Mouse (Mus musculus) heart, embryonic 11.5 days (tissue): ENCODE data around the gene Arap1. TPM values are rescaled to one million over a fixed set of nuclear protein-coding genes. Genes with fewer than 3 reads are reported as not detected.

Experiments used
- ATAC-seq: fragments of 200-750 bp; cut with Nextera tagmentation; replicated peaks from 2 replicates; pipeline ENCODE4 v1.8.0; 2017; ENCODE audit warnings: moderate library complexity; ENCODE audit not compliant: insufficient number of reproducible peaks, low FRiP score, low TSS enrichment
- H3K27ac ChIP-seq: fragments of 300-500 bp; sonication (generic); 2 replicates; pipeline ENCODE4 v1.5.1; 2014; ENCODE audit warnings: mild to moderate bottlenecking, low read depth, low read length
- H3K27me3 ChIP-seq: fragments of 300-500 bp; sonication (generic); 2 replicates; pipeline ENCODE4 v1.6.1; 2014; ENCODE audit warnings: mild to moderate bottlenecking, low read length, mixed read lengths; ENCODE audit not compliant: control insufficient read depth, insufficient read depth
- H3K36me3 ChIP-seq: fragments of 300-500 bp; sonication (generic); 2 replicates; pipeline ENCODE4 v1.6.1; 2014; ENCODE audit warnings: mild to moderate bottlenecking, low read length, moderate library complexity, mixed read lengths; ENCODE audit not compliant: control insufficient read depth, insufficient read depth
- H3K4me1 ChIP-seq: fragments of 300-500 bp; sonication (generic); 2 replicates; pipeline ENCODE4 v1.6.1; 2014; ENCODE audit warnings: low read length; ENCODE audit not compliant: control insufficient read depth, insufficient read depth
- H3K4me2 ChIP-seq: fragments of 300-500 bp; sonication (generic); 2 replicates; pipeline ENCODE4 v1.6.1; 2014; ENCODE audit warnings: mild to moderate bottlenecking, moderate library complexity
- H3K4me3 ChIP-seq: fragments of 300-500 bp; sonication (generic); 2 replicates; pipeline ENCODE4 v1.5.1; 2014; ENCODE audit warnings: low read depth, low read length
- H3K9ac ChIP-seq: fragments of 300-500 bp; sonication (generic); 2 replicates; pipeline ENCODE4 v1.6.1; 2014; ENCODE audit warnings: mild to moderate bottlenecking, low read depth, low read length, moderate library complexity
- H3K9me3 ChIP-seq: fragments of 300-500 bp; sonication (generic); replicated peaks from 2 replicates; pipeline ENCODE4 v1.6.1; 2016; ENCODE audit warnings: low read length; ENCODE audit not compliant: control insufficient read depth
- WGBS: fragments of 180-500 bp; shearing (Covaris S2); extraction: QIAGEN DNeasy Blood & Tissue Kit; methylation state at CpG from one replicate; pipeline ENCODE4 v1.1.7; 2014; ENCODE audit not compliant: insufficient replicate concordance; 5-methylcytosine and 5-hydroxymethylcytosine counted together
- polyA plus RNA-seq: library from polyadenylated mRNA; unstranded; fragments of >200 nt; fragmentation: Nextera tagmentation; extraction: Ambion mirVana; gene quantifications from 2 replicates; pipeline ENCODE4 v1.2.1, GENCODE M21; 2014

Arap1 gene
- polyA plus RNA-seq, 1 experiment from 2014 or later = 16.0 TPM

DNA sequence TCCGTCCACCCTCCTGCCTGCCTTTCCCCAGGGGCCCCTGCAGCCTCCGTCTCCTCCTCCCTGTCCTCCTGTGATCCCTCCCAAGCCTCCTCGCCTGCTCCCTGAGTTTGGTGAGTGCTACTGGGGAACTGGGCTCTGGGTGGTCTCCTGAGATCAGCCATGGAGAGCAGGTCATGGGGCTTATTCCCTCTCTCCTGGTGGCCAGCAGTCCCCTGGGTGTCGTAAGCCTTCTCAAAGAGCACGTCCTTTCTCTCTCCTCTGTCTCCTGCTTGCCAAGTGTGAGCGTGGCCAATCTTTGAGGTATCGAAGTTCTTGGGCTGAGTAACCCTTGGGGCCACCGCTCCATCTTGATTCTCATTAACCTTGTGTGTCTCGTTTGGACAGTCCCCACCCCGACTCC is 37.1 kb downstream of the Arap1 start:
- no peaks in the 10 kb centered on the region; the same call in 1 of the 2 replicates for H3K36me3 ChIP-seq
- no peak for ATAC-seq
- no peak overlapping the region for H3K4me2 ChIP-seq
- no peaks in the 10 kb centered on the region for H3K27me3 ChIP-seq
- H3K27ac ChIP-seq = no peak overlapping the region
- WGBS = 64% methylated on average over 10 of the region's 10 CpGs
- peaks cover 29% of the 10 kb centered on the region for H3K4me1 ChIP-seq
- no peak overlapping the region for H3K9ac ChIP-seq
- H3K9me3 ChIP-seq = no peaks in the 10 kb centered on the region
- no peak overlapping the region for H3K4me3 ChIP-seq

DNA sequence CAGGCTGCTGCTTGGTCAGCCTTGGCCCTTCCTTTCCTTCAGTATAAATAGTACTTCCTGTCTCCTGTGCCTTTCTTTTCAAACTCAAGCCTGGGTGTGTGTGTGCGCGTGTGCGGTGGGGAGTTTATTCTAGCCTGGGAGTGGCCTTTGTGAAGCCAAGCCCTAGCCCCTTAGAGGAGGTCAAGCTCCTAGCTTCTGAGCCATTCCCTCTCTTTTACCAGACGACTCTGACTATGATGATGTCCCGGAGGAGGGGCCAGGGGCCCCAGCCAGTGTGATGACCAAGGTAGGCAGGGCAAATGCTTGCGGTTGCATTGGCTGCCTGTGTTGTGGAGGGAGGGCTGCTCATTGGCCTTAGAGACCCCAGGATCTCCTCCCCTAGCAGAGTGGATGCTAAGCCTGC is 37.5 kb downstream of the Arap1 start:
- H3K9me3 ChIP-seq = no peaks in the 10 kb centered on the region
- WGBS = 34% methylated on average over 6 of the region's 6 CpGs
- H3K4me2 ChIP-seq = no peak overlapping the region
- peaks cover 33% of the 10 kb centered on the region for H3K4me1 ChIP-seq
- no peaks in the 10 kb centered on the region for H3K27me3 ChIP-seq
- no peaks in the 10 kb centered on the region; the same call in 1 of the 2 replicates for H3K36me3 ChIP-seq
- H3K4me3 ChIP-seq = no peak overlapping the region
- no peak for ATAC-seq
- no peak overlapping the region for H3K27ac ChIP-seq
- H3K9ac ChIP-seq = no peak overlapping the region

DNA sequence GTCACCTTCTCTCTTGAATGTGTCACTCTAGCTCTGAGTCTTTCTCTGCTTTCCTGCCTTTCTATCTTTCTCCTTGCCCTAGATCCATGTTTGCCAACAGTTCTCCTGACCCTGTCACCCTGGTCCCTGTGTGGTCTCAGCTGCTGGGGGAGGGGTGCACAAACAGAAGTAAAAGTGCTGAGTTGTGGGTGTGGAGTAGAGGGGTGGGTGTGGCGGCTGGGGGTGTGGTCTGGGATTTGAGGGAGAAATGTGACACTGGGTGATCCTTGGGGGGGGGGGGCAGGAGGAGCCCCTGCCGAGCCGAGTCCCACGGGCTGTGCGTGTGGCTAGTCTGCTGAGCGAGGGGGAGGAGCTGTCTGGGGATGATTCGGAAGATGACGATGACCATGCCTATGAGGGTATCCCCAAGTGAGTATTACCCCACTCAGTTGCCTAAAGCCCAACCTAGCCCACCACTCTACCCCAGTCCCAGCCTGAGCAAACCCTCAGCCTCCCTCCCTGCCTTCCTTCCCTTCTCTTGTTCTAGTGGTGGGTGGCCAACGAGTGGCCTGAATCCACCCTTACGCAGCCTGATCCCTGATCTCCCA is 38.1 kb downstream of the Arap1 start:
- H3K27ac ChIP-seq = no peak overlapping the region

DNA sequence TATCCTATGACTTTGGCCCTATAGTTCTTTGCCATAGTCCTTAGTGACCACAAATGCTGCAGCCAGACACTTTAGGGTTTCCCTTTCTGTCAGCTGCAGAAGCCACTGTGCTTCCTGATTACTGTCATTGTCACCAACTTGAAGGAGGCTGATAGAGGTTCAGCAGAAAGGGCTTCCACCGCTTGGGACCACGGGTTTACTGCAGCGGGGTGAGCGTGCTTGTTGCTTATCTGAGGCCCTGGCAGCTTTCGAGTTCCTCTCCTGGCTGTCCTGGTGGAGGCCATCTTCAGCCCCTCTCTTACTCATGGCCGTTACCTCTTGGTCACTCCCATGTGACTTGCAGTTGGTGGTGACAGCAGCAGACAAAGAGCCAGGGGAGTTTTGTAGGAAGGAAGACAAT is 41.4 kb downstream of the Arap1 start:
- H3K4me2 ChIP-seq = no peak overlapping the region
- H3K27ac ChIP-seq = 0 out of 2 replicates have a peak overlapping the region, but pooled peaks have one; percentile 29
- 26% methylated on average over 6 of the region's 6 CpGs for WGBS
- no peak overlapping the region for H3K9ac ChIP-seq
- H3K36me3 ChIP-seq = no peaks in the 10 kb centered on the region; the same call in 1 of the 2 replicates
- no peak for ATAC-seq
- no peak overlapping the region for H3K4me3 ChIP-seq
- no peaks in the 10 kb centered on the region for H3K9me3 ChIP-seq
- peaks cover 67% of the 10 kb centered on the region for H3K4me1 ChIP-seq
- no peaks in the 10 kb centered on the region for H3K27me3 ChIP-seq

More for the DNA sequence above, 38.1 kb downstream of the Arap1 start:
- 56% methylated on average over 9 of the region's 10 CpGs for WGBS
- Histone ChIP-seq H3K36me3 (no peaks in the 10 kb centered on the region; the same call in 1 of the 2 replicates), H3K9ac (no peak overlapping the region), H3K4me3 (no peak overlapping the region), H3K4me2 (no peak overlapping the region), H3K27me3 (no peaks in the 10 kb centered on the region), H3K9me3 (no peaks in the 10 kb centered on the region), H3K4me1 (peaks cover 39% of the 10 kb centered on the region)
- ATAC-seq = no peak

DNA sequence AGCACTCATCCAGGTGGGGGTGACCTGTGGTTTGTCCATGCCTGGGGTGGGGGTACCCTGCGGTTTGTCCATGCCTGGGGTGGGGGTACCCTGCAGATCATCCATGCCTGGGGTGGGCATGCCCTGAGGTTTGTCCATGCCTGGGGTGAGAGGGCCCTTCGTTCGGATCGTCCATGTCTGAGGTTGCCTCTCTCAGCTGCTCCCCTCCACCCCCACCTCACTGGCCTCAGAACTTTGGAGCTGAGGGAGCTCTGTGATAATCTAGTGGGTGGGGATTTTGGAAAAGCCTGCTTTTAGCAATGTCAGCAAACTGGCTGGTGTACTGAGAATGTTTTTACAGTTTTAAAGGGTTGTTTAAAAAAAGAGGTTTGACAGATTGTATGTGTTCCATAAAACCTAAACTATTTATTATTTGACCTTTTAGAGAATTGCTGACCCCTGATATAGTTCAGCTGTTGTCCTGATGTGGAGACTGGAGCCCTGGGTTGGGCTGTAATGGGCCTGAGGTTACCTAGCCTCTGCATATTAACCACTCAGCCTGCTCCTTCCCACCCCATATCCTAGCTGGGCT is 44.1 kb downstream of the Arap1 start:
- peaks cover 54% of the 10 kb centered on the region for H3K4me1 ChIP-seq
- 0 out of 2 replicates have a peak overlapping the region, but pooled peaks have one; percentile 10 for H3K9ac ChIP-seq
- no peak overlapping the region for H3K4me3 ChIP-seq
- 67% methylated on average over 4 of the region's 4 CpGs for WGBS
- H3K27me3 ChIP-seq = no peaks in the 10 kb centered on the region
- H3K9me3 ChIP-seq = no peaks in the 10 kb centered on the region
- no peaks in the 10 kb centered on the region; the same call in 1 of the 2 replicates for H3K36me3 ChIP-seq
- H3K27ac ChIP-seq = peak overlapping the region; percentile 64; the same call in 1 of the 2 replicates
- no peak for ATAC-seq
- no peak overlapping the region; the same call in 1 of the 2 replicates for H3K4me2 ChIP-seq

DNA sequence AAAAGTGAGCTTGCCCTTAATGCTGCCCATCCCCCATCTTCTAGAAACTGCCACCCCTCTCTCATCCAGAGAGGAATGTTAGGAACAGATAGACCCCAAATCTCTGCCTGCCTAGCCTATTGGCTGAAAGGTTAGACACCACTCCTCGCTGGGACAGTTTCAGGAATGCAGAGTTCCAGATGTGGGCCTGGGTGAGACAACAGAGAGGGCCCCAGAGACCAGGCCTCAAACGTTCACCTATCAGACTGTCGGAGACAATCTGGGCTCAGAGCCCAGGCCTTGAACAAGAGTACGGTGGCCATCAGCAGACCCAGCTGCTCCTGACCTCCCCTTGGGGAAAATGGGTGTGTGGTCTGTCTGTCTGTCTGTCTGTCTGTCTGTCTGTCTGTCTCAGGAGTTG is 45.1 kb downstream of the Arap1 start:
- no peak for ATAC-seq
- H3K4me2 ChIP-seq = no peak overlapping the region
- 23% methylated on average over 4 of the region's 4 CpGs for WGBS
- H3K36me3 ChIP-seq = no peaks in the 10 kb centered on the region; the same call in 1 of the 2 replicates
- H3K9me3 ChIP-seq = no peaks in the 10 kb centered on the region
- H3K27ac ChIP-seq = peak overlapping the region; percentile 73
- no peak overlapping the region for H3K9ac ChIP-seq
- H3K4me3 ChIP-seq = no peak overlapping the region
- peaks cover 54% of the 10 kb centered on the region for H3K4me1 ChIP-seq
- H3K27me3 ChIP-seq = no peaks in the 10 kb centered on the region

DNA sequence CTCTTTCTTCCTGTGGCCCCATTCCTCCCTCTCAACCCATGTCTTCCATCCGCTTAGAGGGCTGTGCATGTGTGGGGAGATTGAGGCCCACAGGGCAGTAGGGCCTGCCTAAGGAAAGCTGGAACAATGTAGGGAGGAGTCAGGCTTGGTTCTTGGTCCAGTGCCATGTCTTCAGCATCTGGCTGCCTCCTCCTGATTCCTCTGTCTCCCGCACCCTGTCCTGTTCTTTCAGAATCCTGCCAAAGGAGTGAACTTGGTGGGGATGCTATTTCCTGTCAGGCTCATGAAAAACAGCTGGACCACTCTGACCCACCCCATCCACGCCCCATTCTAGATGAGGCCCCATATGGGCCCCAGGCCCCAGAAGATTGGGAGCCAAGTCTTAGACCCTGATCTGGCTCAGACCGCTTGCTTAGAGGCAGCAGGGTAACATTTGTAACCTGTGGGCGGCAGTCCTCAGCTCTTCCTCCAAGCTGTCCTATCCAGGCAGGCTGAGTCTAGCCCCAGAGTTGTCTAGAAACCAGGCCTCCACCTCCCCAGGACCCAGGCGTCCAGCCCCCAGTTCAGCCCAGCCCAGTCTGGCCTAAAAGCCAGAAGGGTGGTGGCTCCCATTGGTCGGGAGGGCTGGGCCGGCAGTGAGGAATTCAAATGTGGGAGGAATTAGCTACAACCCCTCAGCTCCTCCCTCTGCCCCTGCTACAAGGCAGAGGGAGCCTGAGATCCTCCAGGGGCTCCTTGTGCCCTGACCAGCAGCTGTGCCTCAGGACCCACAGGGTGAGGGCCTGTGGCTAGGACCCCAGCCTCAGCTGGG is 46.0 kb downstream of the Arap1 start:
- H3K4me3 ChIP-seq = no peak overlapping the region
- peak overlapping the region; percentile 43; the same call in 1 of the 2 replicates for H3K9ac ChIP-seq
- H3K4me1 ChIP-seq = peaks cover 52% of the 10 kb centered on the region
- H3K27ac ChIP-seq = peak overlapping the region; percentile 73
- H3K9me3 ChIP-seq = no peaks in the 10 kb centered on the region
- ATAC-seq = peak; percentile 60; the same call in 1 of the 2 replicates
- peak overlapping the region; percentile 41 for H3K4me2 ChIP-seq
- WGBS = 41% methylated on average over 8 of the region's 8 CpGs
- no peaks in the 10 kb centered on the region for H3K27me3 ChIP-seq
- no peaks in the 10 kb centered on the region for H3K36me3 ChIP-seq

DNA sequence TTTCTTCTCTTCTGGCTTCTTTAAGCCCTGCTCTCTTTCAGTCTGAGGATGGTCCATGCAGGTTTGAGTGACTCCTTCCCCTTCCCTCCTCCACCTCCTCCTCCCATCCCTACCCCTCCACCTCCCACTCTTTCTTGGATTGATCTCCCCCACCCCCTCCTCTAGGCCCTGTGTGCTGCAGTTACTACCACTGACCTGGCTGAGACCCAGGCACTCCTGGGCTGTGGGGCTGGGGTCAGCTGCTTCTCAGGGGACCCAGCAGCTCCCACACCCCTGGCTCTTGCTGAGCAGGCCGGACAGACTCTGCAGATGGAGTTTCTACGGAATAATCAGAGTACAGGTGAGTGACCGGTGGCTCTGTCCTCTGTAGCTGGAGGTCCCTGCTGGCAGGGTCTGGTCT is 46.7 kb downstream of the Arap1 start:
- Histone ChIP-seq H3K4me3 (no peak overlapping the region), H3K27ac (0 out of 2 replicates have a peak overlapping the region, but pooled peaks have one; percentile 73), H3K27me3 (no peaks in the 10 kb centered on the region), H3K9me3 (no peaks in the 10 kb centered on the region), H3K4me1 (peaks cover 49% of the 10 kb centered on the region), H3K4me2 (peak overlapping the region; percentile 41), H3K36me3 (no peaks in the 10 kb centered on the region), H3K9ac (peak overlapping the region; percentile 43; the same call in 1 of the 2 replicates)
- WGBS = 61% methylated on average over 3 of the region's 3 CpGs
- ATAC-seq = no peak
